Mouse (Mus musculus) heart, adult 2 months (tissue): ENCODE measurements around the gene Sema4c. TPM values are rescaled to one million over a fixed set of nuclear protein-coding genes. Genes with fewer than 3 reads are reported as not detected.
A peak's percentile ranks its signal among the peaks of the same experiment; 100 is the strongest.

Experiments
- DNase-seq, 2 experiments: peaks; one replicate each; pipeline ENCODE4 v3.0.0; 2021
- H3K27ac ChIP-seq: fragments of 200-600 bp; 2 replicates; pipeline ENCODE4 v1.8.1; 2022
- H3K27me3 ChIP-seq: fragments of 200-500 bp; 2 replicates; pipeline ENCODE4 v1.6.1; 2012; ENCODE audit warnings: mild to moderate bottlenecking, low read length, inconsistent platforms, mixed read lengths; ENCODE audit not compliant: control insufficient read depth, insufficient read depth
- H3K36me3 ChIP-seq: fragments of 200-500 bp; 2 replicates; pipeline ENCODE4 v1.6.1; 2012; ENCODE audit warnings: low read length, inconsistent platforms; ENCODE audit not compliant: control insufficient read depth, insufficient read depth
- H3K4me1 ChIP-seq: fragments of 200-500 bp; 2 replicates; pipeline ENCODE4 v1.6.1; 2011; ENCODE audit warnings: low read length; ENCODE audit not compliant: control insufficient read depth, insufficient read depth
- H3K4me3 ChIP-seq: fragments of 200-600 bp; 2 replicates; pipeline ENCODE4 v1.8.1; 2022
- H3K79me2 ChIP-seq: fragments of 200-500 bp; replicated peaks from 2 replicates; pipeline ENCODE4 v1.6.1; 2012; ENCODE audit warnings: mild to moderate bottlenecking, inconsistent platforms, low read length, moderate library complexity, mixed read lengths; ENCODE audit not compliant: control insufficient read depth, insufficient read depth
- H3K9ac ChIP-seq: fragments of 200-500 bp; 2 replicates; pipeline ENCODE4 v1.6.1; 2012; ENCODE audit warnings: low read depth, mild to moderate bottlenecking, control low read depth, inconsistent platforms, low read length, mixed read lengths
- CTCF ChIP-seq: fragments of 200-600 bp; IDR thresholded peaks from 2 replicates; pipeline ENCODE4 v1.8.1; 2022; ENCODE audit warnings: antibody characterized with exemption, mild to moderate bottlenecking, moderate library complexity
- EP300 ChIP-seq: fragments of 200-500 bp; IDR thresholded peaks from 2 replicates; pipeline ENCODE4 v1.6.1; 2011; ENCODE audit warnings: low read depth, low read length, control low read depth; ENCODE audit not compliant: insufficient read depth
- POLR2A ChIP-seq: fragments of 200-500 bp; IDR thresholded peaks from 2 replicates; pipeline ENCODE4 v1.6.1; 2011; ENCODE audit warnings: mild to moderate bottlenecking, low read depth, low read length, control low read depth; ENCODE audit not compliant: insufficient read depth
- WGBS: fragments of 180-500 bp; shearing (Covaris S2); methylation state at CpG from one replicate; pipeline ENCODE4 v1.1.7; 2018; 5-methylcytosine and 5-hydroxymethylcytosine counted together
- intact Hi-C: fragments of 180-260 bp; cut with DNase I; formaldehyde crosslinking; loops from one replicate; pipeline ENCODE4 v1.15.1; 2025
- microRNA-seq, 2 experiments: library from miRNA; unstranded; fragments of <30 nt; microRNA quantifications; one replicate each; pipeline ENCODE4 v1.2.0; 2021
- polyA plus RNA-seq: library from polyadenylated mRNA; depleted of rRNA; stranded (reverse); fragments of >200 nt; gene quantifications from 2 replicates; pipeline ENCODE4 v1.2.3, GENCODE M21; 2012; rRNA removed
- total RNA-seq, 2 experiments: library from RNA; stranded (reverse); gene quantifications; 2 replicates each; pipeline ENCODE4 v1.2.3; 2021

Gene Sema4c
- total and polyA plus RNA-seq, 3 experiments, result 10.6 to 12.7 (median 11.1) TPM

DNA sequence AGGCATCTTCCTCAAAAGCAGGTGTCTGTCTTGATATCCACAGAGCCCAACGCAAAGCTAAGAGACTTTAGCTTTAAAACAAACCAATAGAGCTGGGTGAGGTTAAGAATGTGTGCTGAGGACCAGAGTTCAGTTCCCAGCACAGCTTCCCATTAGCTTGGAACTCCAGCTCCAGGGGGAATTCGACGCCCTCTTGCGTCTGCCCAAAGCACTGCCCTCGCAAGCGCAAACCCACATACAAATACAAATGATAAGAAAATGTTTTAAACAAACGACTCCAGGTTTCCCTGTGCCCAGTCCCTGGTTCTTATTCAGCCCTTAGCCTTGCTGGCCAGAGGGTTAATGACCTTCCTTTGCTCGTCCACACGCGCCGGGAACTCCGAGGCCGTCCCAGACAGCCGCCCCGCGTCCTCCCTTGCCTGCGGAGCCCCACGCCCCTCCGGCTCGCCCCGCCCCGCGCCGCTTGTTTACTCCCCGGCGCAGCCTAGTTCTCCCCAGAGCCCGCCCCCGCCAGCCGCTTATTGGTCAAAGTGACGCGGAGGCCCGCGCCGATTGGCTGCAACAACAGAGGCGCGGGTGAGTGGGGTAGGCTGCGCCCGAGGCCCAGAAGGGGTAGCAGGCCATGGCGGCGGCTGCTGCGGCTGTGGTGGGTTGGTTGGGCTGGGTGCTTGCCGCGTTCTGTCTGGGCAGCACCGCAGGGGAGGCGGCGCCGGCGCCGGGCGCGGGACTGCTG lies 46.7 kb downstream of the Sema4c start, which contains the start of gene Cnnm3:
Cnnm3 (plus strand) TSS at position 579 of the 733 bp plus-strand sequence.
- WGBS, result 1% methylated on average over 51 of the region's 51 CpGs
- Histone ChIP-seq H3K9ac (peak within 1 kb of the TSS; percentile 95), H3K36me3 (peaks cover 4% of the 10 kb centered on the region; the same call in 1 of the 2 replicates), H3K4me3 (peak within 1 kb of the TSS; percentile 71), H3K4me1 (peaks cover 3% of the 10 kb centered on the region), H3K27me3 (no peaks in the 10 kb centered on the region), H3K79me2 (0 out of 2 replicates have a peak, but pooled peaks cover 2% of the 10 kb centered on the region), H3K27ac (peak within 1 kb of the TSS; percentile 99)
- peak; percentile 100 for DNase-seq
- intact Hi-C loops, result loop anchor here (2.0 kb wide), 2 partner anchors 41 to 143 kb away; partner anchors contain the start of genes Cnnm4 and Kansl3
- peak; percentile 71 for TF ChIP-seq CTCF
- TF ChIP-seq EP300, result peak; percentile 65; the same call in 1 of the 2 replicates
- TF ChIP-seq POLR2A, result peak; percentile 89

DNA sequence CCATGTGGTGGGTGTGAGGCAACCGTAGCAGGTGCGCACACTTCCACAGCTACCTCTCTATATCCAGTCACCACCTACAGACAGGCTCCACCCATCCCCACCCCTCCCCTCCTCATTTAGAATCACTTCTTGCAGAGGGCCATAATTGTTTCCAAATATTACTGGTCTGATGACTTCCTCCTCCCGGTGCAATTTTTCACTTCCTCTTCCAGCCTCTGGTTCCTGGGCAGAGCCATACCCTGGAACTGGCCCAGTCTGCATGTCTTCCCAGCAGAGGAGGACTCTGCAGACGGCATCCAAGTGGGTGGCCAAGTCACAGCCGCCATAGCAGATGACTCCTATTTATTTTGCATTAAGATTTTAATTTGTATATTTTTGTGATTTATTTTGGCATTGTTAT lies 49.9 kb downstream of the Sema4c start:
- H3K4me3 ChIP-seq, result no peak overlapping the region
- no peaks in the 10 kb centered on the region for H3K27me3 ChIP-seq
- 58% methylated on average over 5 of the region's 5 CpGs for WGBS
- H3K36me3 ChIP-seq, result peaks cover 1% of the 10 kb centered on the region; the same call in 1 of the 2 replicates
- H3K27ac ChIP-seq, result no peak overlapping the region
- H3K9ac ChIP-seq, result no peak overlapping the region
- no peaks in the 10 kb centered on the region for H3K79me2 ChIP-seq
- peaks cover 1% of the 10 kb centered on the region for H3K4me1 ChIP-seq
- TF ChIP-seq POLR2A, result no peak
- peak in 1 of 2 experiments; percentile 44 for DNase-seq
- intact Hi-C loops, result no loop called here

DNA sequence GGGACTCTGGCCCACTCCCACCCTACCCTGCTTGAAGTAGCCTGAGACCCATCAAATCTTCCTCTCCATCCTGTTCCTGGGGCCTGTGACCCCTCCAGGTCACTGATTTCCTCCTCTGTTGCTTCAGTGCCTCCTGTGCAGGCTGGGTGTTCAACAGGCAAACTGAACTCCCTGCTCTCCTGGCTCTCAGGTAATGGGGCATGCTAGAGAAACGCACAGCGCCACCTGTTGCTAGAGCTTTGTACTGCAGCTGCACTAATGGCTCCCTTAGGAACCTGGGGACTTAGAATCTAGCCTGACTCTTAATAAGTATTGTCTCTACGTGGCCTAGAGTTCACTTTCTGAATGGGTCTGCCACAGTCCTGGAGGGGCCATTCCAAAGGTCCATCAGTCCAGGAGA lies 56.9 kb downstream of the Sema4c start:
- no peak overlapping the region for H3K9ac ChIP-seq
- no peaks in the 10 kb centered on the region for H3K79me2 ChIP-seq
- 4% methylated on average over 3 of the region's 3 CpGs for WGBS
- intact Hi-C loops, result loop anchor here (2.0 kb wide), 1 partner anchor 176 kb away; no protein-coding TSS in a partner anchor
- H3K4me1 ChIP-seq, result no peaks in the 10 kb centered on the region
- TF ChIP-seq POLR2A, result no peak
- no peak for TF ChIP-seq EP300
- peak; percentile 97 for TF ChIP-seq CTCF
- H3K4me3 ChIP-seq, result no peak overlapping the region
- no peak overlapping the region for H3K27ac ChIP-seq
- DNase-seq, result peak; percentile 66 to 86
- no peaks in the 10 kb centered on the region for H3K27me3 ChIP-seq
- H3K36me3 ChIP-seq, result no peaks in the 10 kb centered on the region

Small RNAs within 50 kb of the gene (microRNA-seq; reads per million reads assigned to microRNA genes)
- 0 reads per million in 2 experiments for gene Gm47280

Other genes with a start within 250 kb of the Sema4c start
- 10 to 100 TPM; 49.7 to 52.8 TPM for gene Kansl3, start 189.2 kb downstream of the Sema4c start, total RNA-seq
- gene Kansl3, start 189.2 kb downstream of the Sema4c start, polyA plus RNA-seq, result 35.4 and 57.0 TPM in 2 replicates
- not detected for gene Fer1l5, start 186.1 kb downstream of the Sema4c start, total RNA-seq
- gene Fer1l5, start 186.1 kb downstream of the Sema4c start, polyA plus RNA-seq, result 0.04 TPM in 1 of 2 replicates, not detected in the other
- 10 to 100 TPM; 26.3 to 26.5 TPM for gene Lman2l, start 113.1 kb downstream of the Sema4c start, total RNA-seq
- gene Lman2l, start 113.1 kb downstream of the Sema4c start, polyA plus RNA-seq, result 16.8 and 25.7 TPM in 2 replicates
- gene Cnnm4, start 86.7 kb downstream of the Sema4c start, total RNA-seq, result 1 to 10 TPM; 4.4 to 4.6 TPM
- gene Cnnm4, start 86.7 kb downstream of the Sema4c start, polyA plus RNA-seq, result 3.9 and 4.4 TPM in 2 replicates
- gene Cnnm3, start 46.5 kb downstream of the Sema4c start, total RNA-seq, result 10 to 100 TPM; 11.1 to 15.1 TPM
- gene Cnnm3, start 46.5 kb downstream of the Sema4c start, polyA plus RNA-seq, result 14.1 and 15.6 TPM in 2 replicates
- gene Ankrd23, start 21.5 kb downstream of the Sema4c start, total RNA-seq, result 100 to 1,000 TPM; 310 to 338 TPM
- 397 and 412 TPM in 2 replicates for gene Ankrd23, start 21.5 kb downstream of the Sema4c start, polyA plus RNA-seq
- gene Gm42417, start 18.9 kb downstream of the Sema4c start, total RNA-seq, result 100 to 1,000 TPM; 148 to 172 TPM
- gene Gm42417, start 18.9 kb downstream of the Sema4c start, polyA plus RNA-seq, result 0.09 TPM in 1 of 2 replicates, not detected in the other
- gene Ankrd39, start 10.9 kb downstream of the Sema4c start, total RNA-seq, result 1 to 10 TPM; 6.2 to 6.3 TPM
- gene Ankrd39, start 10.9 kb downstream of the Sema4c start, polyA plus RNA-seq, result 11.1 TPM in 2 replicates
- gene Fam178b, start 124.8 kb upstream of the Sema4c start, total RNA-seq, result under 1 TPM in 1 of 2 experiments, not detected in 1; 0.39 TPM
- gene Fam178b, start 124.8 kb upstream of the Sema4c start, polyA plus RNA-seq, result 0.80 and 1.5 TPM in 2 replicates
- 1,000 to 10,000 TPM; 2,054 to 2,380 TPM for gene Cox5b, start 133.1 kb upstream of the Sema4c start, total RNA-seq
- 1,765 and 1,963 TPM in 2 replicates for gene Cox5b, start 133.1 kb upstream of the Sema4c start, polyA plus RNA-seq
- gene 4933424G06Rik, start 151.8 kb upstream of the Sema4c start, total RNA-seq, result not detected
- gene 4933424G06Rik, start 151.8 kb upstream of the Sema4c start, polyA plus RNA-seq, result not detected in 2 replicates
- 10 to 100 TPM; 89.8 to 98.1 TPM for gene Actr1b, start 156.1 kb upstream of the Sema4c start, total RNA-seq
- 94.8 and 122 TPM in 2 replicates for gene Actr1b, start 156.1 kb upstream of the Sema4c start, polyA plus RNA-seq
- under 1 TPM; 0.32 to 0.34 TPM for gene Zap70, start 203.4 kb upstream of the Sema4c start, total RNA-seq
- gene Zap70, start 203.4 kb upstream of the Sema4c start, polyA plus RNA-seq, result 0.47 TPM in 2 replicates